Mouse (Mus musculus) megakaryocyte, embryonic 14.5 days (primary cell): Measurements from ENCODE around the gene Lnx2.

Experiments
- FLI1 ChIP-seq: IDR thresholded peaks from 2 replicates; pipeline ENCODE4 v1.6.1; 2012; ENCODE audit warnings: low read length, inconsistent platforms, mixed read lengths
- GATA1 ChIP-seq: IDR thresholded peaks from 3 replicates; pipeline ENCODE4 v1.6.1; 2012; ENCODE audit warnings: mixed read lengths, low read length, inconsistent platforms, borderline replicate concordance

DNA sequence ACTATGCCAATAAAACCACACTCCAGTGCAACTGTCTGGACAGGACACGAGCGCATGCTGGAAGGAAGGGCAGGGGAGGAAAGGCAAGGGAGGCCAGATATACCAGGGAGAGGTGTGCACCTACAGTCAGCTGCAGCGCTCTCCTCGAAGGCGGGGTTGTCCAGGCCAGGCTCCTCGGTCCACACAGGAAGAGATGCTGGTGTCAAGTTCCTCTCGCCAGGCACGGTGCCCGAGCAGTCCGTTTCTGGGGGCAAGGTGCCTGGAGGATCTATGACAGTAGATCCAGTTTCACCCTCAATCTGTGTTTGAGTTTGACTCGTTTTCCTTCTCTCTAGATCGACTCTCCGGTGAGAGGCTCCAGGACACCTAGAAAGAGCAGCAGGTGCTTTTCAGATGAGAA, 43.2 kb downstream of the Lnx2 start:
- no peak for TF ChIP-seq GATA1
- TF ChIP-seq FLI1 = no peak
